Mouse (Mus musculus): Measurements from ENCODE around the gene Proca1. TPM values are rescaled to one million over a fixed set of nuclear protein-coding genes. Genes with fewer than 3 reads are reported as not detected.
A peak's percentile ranks its signal among the peaks of the same experiment; 100 is the strongest.

Gene Proca1
- total RNA-seq, 2 experiments from 2014 or later = 4.7 to 7.7 TPM

DNA sequence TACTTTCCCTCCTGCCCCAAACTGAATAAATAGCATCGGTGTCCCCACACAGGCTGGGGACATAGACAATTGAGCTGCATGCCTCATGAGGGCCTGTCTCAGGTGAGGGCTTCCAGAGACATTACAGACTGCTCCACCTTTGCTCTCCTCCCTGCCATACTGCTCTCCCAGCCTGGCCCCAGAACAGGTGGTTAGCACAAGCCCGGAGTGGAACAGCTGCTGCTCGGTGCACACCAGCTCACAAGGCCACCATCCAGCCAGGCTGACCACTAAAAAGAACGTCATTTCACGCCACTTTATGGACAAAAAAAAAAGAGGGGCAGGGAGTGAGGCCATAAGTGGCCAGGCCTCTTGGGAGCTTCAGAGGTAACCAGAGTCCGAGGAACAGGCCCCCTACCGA, 14.0 kb downstream of the Proca1 start:
- intact Hi-C loops (cut with DNase I) = no loop called here
- no peak for TF ChIP-seq CTCF (IDR thresholded peaks at IDR 0.05)
- DNase-seq (ENCODE audit: extremely low spot score in 1 of 2, low spot score in 2 of 2) = no peak
- H3K27ac ChIP-seq = no peak overlapping the region
- H3K4me3 ChIP-seq = no peak overlapping the region

GRCm38 (mm10) chr11:78209886-78210285, 16.7 kb downstream of the Proca1 start:
- Histone ChIP-seq H3K4me3 (no peak overlapping the region), H3K27ac (no peak overlapping the region)
- intact Hi-C loops (cut with DNase I) = no loop called here
- TF ChIP-seq CTCF (IDR thresholded peaks at IDR 0.05) = no peak
- DNase-seq (ENCODE audit: extremely low spot score in 1 of 2, low spot score in 2 of 2) = no peak

DNA sequence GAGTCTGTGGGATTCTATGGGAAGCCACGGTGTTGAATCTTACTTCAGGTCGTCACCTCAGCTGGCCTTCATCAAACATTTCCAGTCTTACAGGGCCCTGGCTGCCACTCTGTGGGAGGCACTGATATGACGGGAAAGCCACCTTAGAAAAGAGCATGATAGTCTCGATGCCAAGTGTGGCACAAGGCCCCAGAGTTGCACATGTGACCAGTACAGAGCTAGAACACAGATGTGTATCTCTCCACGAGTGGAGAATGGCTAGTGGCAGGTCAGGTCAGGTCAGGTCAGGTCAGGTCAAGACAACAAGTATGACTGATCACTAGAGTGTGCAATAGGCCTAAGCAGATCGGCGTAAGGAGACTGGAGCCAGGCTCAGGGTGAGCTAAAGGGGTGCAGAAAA, 17.4 kb downstream of the Proca1 start:
- intact Hi-C loops (cut with DNase I) = no loop called here
- no peak for TF ChIP-seq CTCF (IDR thresholded peaks at IDR 0.05)
- DNase-seq (ENCODE audit: extremely low spot score in 1 of 2, low spot score in 2 of 2) = no peak
- Histone ChIP-seq H3K4me3 (no peak overlapping the region), H3K27ac (no peak overlapping the region)

DNA sequence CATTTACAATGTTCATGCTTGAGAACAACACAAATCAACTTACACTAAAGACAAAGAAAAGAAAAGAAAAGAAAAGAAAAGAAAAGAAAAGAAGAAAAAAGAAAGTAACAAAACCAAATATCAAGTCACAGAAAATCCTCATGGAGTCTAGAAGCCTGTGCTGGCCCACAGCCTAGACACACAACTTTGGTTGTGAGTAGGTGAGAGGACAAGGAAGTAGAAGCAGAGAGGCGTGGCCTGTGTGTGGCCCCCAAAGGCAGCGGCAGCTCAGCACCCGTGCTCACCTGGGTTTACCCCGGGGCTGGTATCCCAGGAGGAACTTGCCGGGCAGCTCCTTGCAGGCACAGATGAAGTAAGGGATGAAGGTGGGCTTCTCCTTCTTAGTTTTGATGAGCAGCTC, 18.3 kb downstream of the Proca1 start:
- intact Hi-C loops (cut with DNase I) = no loop called here
- Histone ChIP-seq H3K4me3 (no peak overlapping the region), H3K27ac (no peak overlapping the region)
- TF ChIP-seq CTCF (IDR thresholded peaks at IDR 0.05) = no peak
- DNase-seq (ENCODE audit: extremely low spot score in 1 of 2, low spot score in 2 of 2) = no peak

GRCm38 (mm10) chr11:78213086-78213817, 20.1 kb downstream of the Proca1 start:
- Histone ChIP-seq H3K4me3 (no peak overlapping the region), H3K27ac (no peak overlapping the region)
- no peak for TF ChIP-seq CTCF (IDR thresholded peaks at IDR 0.05)
- intact Hi-C loops (cut with DNase I) = no loop called here
- no peak for DNase-seq (ENCODE audit: extremely low spot score in 1 of 2, low spot score in 2 of 2)

DNA sequence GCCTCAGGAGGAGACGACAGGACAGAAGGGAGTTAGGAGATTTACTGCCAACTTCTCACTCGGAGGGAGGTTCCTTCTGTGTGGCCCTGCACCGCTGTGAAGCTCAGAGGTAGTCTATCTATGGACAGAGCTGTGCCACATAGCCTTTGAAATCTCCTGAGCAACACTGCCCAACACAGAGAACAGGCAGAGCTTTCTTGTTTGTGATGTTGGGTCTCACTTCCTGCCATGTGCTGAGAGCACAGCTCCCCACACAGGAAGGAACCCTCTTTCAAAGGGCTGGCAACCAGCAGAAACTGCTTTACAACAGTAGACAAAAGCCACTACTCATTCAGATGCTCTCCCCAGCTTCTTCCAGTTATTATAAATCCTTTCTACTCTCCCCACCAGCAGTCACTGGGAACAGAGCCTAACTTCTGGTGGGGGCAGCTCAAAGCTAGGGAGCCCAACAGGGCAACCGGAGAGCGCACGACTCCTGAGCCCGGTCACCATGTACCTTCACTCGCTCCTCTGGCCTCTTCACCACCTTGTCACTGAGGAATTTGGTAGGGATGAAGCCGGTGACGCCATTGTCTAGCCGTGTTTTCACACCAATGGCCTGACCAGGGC, 22.6 kb downstream of the Proca1 start:
- no peak for TF ChIP-seq CTCF (IDR thresholded peaks at IDR 0.05)
- no peak for DNase-seq (ENCODE audit: extremely low spot score in 1 of 2, low spot score in 2 of 2)
- H3K4me3 ChIP-seq = no peak overlapping the region
- intact Hi-C loops (cut with DNase I) = no loop called here
- H3K27ac ChIP-seq = peak overlapping the region; percentile 47

GRCm38 (mm10) chr11:78223586-78223985, 30.4 kb downstream of the Proca1 start:
- no peak overlapping the region for H3K4me3 ChIP-seq
- H3K27ac ChIP-seq = no peak overlapping the region
- intact Hi-C loops (cut with DNase I) = no loop called here
- no peak for TF ChIP-seq CTCF (IDR thresholded peaks at IDR 0.05)
- DNase-seq (ENCODE audit: extremely low spot score in 1 of 2, low spot score in 2 of 2) = no peak

DNA sequence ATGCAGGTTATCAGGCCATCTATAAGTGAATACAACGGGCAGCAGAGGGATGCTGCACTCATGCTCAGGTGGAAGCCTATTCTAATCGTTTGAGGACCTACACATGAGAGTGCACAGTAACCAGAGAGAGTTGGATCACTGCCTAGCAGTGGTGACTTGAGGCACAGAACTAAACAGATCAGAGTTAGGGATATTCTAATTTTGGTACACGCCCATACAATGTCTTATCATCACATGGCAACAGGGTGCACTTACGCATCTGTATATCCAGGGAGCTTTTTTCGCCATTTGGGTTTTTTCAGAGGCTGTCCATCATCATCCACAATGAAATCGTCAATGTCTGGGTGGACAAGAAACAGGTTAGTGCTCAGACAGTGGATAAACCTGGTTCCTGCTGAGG, 38.3 kb downstream of the Proca1 start:
- no peak for DNase-seq (ENCODE audit: extremely low spot score in 1 of 2, low spot score in 2 of 2)
- Histone ChIP-seq H3K4me3 (no peak overlapping the region), H3K27ac (no peak overlapping the region)
- intact Hi-C loops (cut with DNase I) = no loop called here
- TF ChIP-seq CTCF (IDR thresholded peaks at IDR 0.05) = no peak

DNA sequence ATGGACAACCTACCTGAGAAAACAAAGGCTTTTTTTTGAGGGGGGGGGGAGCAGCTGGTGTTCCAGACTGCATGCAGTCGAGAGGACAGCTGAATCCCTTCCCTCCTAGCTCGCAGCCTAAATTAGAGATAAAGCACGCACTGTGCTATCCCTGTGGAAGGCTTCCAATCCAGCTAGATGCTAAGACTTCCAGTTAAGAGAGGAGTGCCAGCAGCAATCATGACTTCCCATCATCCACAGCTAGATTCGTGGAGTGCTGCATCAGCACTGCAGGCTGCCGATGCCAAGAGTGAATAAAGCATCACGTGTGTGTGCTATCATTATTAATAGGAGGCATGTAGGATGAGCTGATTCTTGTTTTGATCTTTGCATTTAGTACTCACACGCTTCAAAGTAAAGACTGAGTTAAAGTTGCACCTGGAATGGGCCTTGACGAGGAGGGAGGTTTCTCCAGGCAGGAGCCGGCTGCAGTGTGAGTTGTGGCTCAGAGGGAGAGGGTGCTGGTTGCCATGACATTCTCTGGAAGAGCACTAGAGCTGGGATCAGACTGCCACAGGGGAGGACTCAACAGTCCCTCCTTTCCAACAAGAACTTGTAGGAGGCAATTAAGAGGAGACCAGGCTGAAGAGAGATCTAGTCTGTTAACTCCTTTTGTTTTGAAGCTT, 47.1 kb downstream of the Proca1 start:
- Histone ChIP-seq H3K4me3 (no peak overlapping the region), H3K27ac (peak overlapping the region; percentile 56)
- DNase-seq (ENCODE audit: extremely low spot score in 1 of 2, low spot score in 2 of 2) = peak; percentile 29 to 35
- no peak for TF ChIP-seq CTCF (IDR thresholded peaks at IDR 0.05)
- intact Hi-C loops (cut with DNase I) = no loop called here

DNA sequence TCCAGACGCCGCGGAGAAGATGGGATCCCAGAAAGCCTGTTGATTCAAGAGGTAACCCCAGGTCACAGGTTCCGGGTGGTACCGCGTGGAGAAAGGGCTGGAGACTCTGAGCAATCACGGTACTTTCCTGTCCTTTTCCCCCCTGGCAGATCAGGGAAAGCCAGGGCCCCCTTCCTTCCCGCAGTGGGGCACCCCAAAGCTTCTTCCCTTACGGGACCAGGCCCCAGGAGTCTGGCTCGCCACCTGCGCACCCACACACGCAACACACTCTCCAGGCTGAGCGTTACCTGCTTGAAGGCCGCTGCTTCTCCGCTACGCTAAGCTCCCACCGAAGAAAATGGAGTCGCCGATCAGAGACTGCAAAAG, 52.1 kb downstream of the Proca1 start:
- intact Hi-C loops (cut with DNase I) = no loop called here
- no peak for DNase-seq (ENCODE audit: extremely low spot score in 1 of 2, low spot score in 2 of 2)
- Histone ChIP-seq H3K4me3 (peak overlapping the region; percentile 85), H3K27ac (peak overlapping the region; percentile 99)
- no peak for TF ChIP-seq CTCF (IDR thresholded peaks at IDR 0.05)

DNA sequence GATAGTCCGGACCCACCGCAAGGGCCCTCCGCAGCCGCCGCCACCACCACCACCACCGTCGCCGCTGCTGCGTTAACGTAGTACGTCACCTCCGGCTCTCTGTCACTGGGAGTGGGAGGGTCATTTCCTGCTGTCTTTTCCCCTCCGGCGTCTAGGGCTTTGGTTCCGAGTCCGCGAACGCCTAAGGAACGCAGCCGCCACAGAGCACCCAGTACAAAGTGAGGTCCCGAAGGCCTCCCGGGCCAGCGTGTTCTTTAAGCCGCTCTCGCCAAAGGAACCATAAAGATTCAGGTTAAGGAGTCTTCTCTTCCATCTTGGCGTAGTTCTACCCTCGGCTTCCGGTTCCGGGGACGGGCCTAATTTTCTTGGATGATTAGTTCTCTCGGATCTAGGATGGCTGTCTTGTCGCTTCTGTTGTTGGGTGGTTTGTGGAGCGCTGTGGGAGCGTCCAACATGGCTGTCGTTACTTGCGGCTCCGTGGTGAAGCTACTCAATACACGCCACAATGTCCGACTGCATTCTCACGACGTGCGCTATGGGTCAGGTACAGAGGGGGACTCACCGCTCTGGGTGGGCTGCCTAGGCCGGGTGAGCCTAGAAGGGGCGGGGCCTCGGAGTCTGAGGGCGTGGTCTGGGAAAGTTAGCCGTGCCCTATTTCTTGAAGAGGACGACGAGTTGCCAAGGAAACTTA, 52.6 kb downstream of the Proca1 start, which contains the start of the genes Sdf2 and Supt6:
TSS of gene Sdf2 (plus strand) at position 120 of the 691 bp plus-strand sequence.
TSS of gene Supt6 (minus strand) at position 361 of the 691 bp plus-strand sequence.
- DNase-seq (ENCODE audit: extremely low spot score in 1 of 2, low spot score in 2 of 2) = peak; percentile 82 to 85
- intact Hi-C loops (cut with DNase I) = loop anchor here (2.0 kb wide), 1 partner anchor 15 kb away; the partner anchor contains the start of gene 2610507B11Rik
- TF ChIP-seq CTCF (IDR thresholded peaks at IDR 0.05) = no peak
- Histone ChIP-seq H3K27ac (peak within 1 kb of the TSS; percentile 99), H3K4me3 (peak within 1 kb of the TSS; percentile 85)

All from left cerebral cortex, adult 2 months (tissue).